Mouse (Mus musculus): Measurements from ENCODE around the gene Krt76.

The Krt76 gene

GRCm38 (mm10) chr15:101860421-101861130 is 32.1 kb downstream of the Krt76 start:
- DNase-seq (ENCODE audit: low spot score): no peak

- DNase-seq (ENCODE audit: low spot score): peak; percentile 20
Observed at GRCm38 (mm10) chr15:101859735-101860170, 33.0 kb downstream of the Krt76 start.

- no peak for DNase-seq (ENCODE audit: low spot score)
Observed at GRCm38 (mm10) chr15:101858673-101859425, 33.9 kb downstream of the Krt76 start.

- DNase-seq (ENCODE audit: low spot score): no peak
Observed at GRCm38 (mm10) chr15:101856696-101857095, 36.0 kb downstream of the Krt76 start.

- no peak for DNase-seq (ENCODE audit: low spot score)
Observed at GRCm38 (mm10) chr15:101855732-101856131, 37.0 kb downstream of the Krt76 start.

- DNase-seq (ENCODE audit: low spot score): no peak
Observed at GRCm38 (mm10) chr15:101854294-101854693, 38.4 kb downstream of the Krt76 start.

GRCm38 (mm10) chr15:101852571-101852970 is 40.1 kb downstream of the Krt76 start:
- DNase-seq (ENCODE audit: low spot score): no peak

GRCm38 (mm10) chr15:101850694-101851093 is 42.0 kb downstream of the Krt76 start, which contains the start of gene Krt1:
Gene Krt1 (minus strand): TSS chr15:101850794.
- no peak for DNase-seq (ENCODE audit: low spot score)

- DNase-seq (ENCODE audit: low spot score): peak; percentile 57
Observed at GRCm38 (mm10) chr15:101845971-101846403, 46.7 kb downstream of the Krt76 start.

GRCm38 (mm10) chr15:101843192-101843591 is 49.5 kb downstream of the Krt76 start:
- DNase-seq (ENCODE audit: low spot score): no peak

- no peak for DNase-seq (ENCODE audit: low spot score)
Observed at GRCm38 (mm10) chr15:101834784-101835328, 57.9 kb downstream of the Krt76 start.

Measured in T-cell, adult 2 months (primary cell).